Mouse (Mus musculus) midbrain, embryonic 15.5 days (tissue): ENCODE results near the gene Cd59b. TPM values are rescaled to one million over a fixed set of nuclear protein-coding genes. Genes with fewer than 3 reads are reported as not detected.
"Not testable (repeated sequence)": the region's sequence is repeated elsewhere in the genome, so short reads cannot be mapped to it uniquely, and the experiment has no call there.

ENCODE experiments used
- ATAC-seq: fragments of 200-750 bp; cut with Nextera tagmentation; replicated peaks from 2 replicates; pipeline ENCODE4 v1.8.0; 2017; ENCODE audit warnings: moderate TSS enrichment
- H3K27ac ChIP-seq: fragments of 300-500 bp; sonication (generic); 2 replicates; pipeline ENCODE4 v1.5.1; 2015; ENCODE audit warnings: mild to moderate bottlenecking, inconsistent platforms
- H3K27me3 ChIP-seq: fragments of 300-500 bp; sonication (generic); replicated peaks from 2 replicates; pipeline ENCODE4 v1.6.1; 2015; ENCODE audit warnings: inconsistent platforms
- H3K36me3 ChIP-seq: fragments of 300-500 bp; sonication (generic); replicated peaks from 2 replicates; pipeline ENCODE4 v1.6.1; 2015; ENCODE audit warnings: inconsistent platforms
- H3K4me1 ChIP-seq: fragments of 300-500 bp; sonication (generic); 2 replicates; pipeline ENCODE4 v1.6.1; 2015; ENCODE audit warnings: inconsistent platforms
- H3K4me2 ChIP-seq: fragments of 300-500 bp; sonication (generic); 2 replicates; pipeline ENCODE4 v1.6.1; 2015; ENCODE audit warnings: inconsistent platforms, mild to moderate bottlenecking, moderate library complexity
- H3K4me3 ChIP-seq: fragments of 300-500 bp; sonication (generic); 2 replicates; pipeline ENCODE4 v1.5.1; 2015; ENCODE audit warnings: mild to moderate bottlenecking, inconsistent platforms
- H3K9ac ChIP-seq: fragments of 300-500 bp; sonication (generic); 2 replicates; pipeline ENCODE4 v1.6.1; 2015; ENCODE audit warnings: mild to moderate bottlenecking, inconsistent platforms
- H3K9me3 ChIP-seq: fragments of 300-500 bp; sonication (generic); 2 replicates; pipeline ENCODE4 v1.6.1; 2016; ENCODE audit warnings: inconsistent platforms
- WGBS: fragments of 180-500 bp; shearing (Covaris S2); methylation state at CpG from one replicate; pipeline ENCODE4 v1.1.7; 2015; ENCODE audit warnings: mixed read lengths; 5-methylcytosine and 5-hydroxymethylcytosine counted together
- polyA plus RNA-seq: library from polyadenylated mRNA; unstranded; fragments of >200 nt; fragmentation: Nextera tagmentation; extraction: Ambion mirVana; gene quantifications from 2 replicates; pipeline ENCODE4 v1.2.1, GENCODE M21; 2015

Gene Cd59b
- polyA plus RNA-seq, 1 experiment from 2014 or later = 0.92 TPM

- WGBS = 86% methylated on average over 2 of the region's 2 CpGs
- ATAC-seq, H3K27ac ChIP-seq, H3K4me2 ChIP-seq, H3K4me1 ChIP-seq, H3K36me3 ChIP-seq, H3K9me3 ChIP-seq, H3K27me3 ChIP-seq, H3K9ac ChIP-seq, H3K4me3 ChIP-seq: not testable (repeated sequence)
These were observed 39.4 kb downstream of the Cd59b start for GRCm38 (mm10) chr2:104109021-104109420.

- Histone ChIP-seq H3K9ac (no peak overlapping the region), H3K27ac (no peak overlapping the region), H3K4me2 (no peak overlapping the region), H3K27me3 (no peaks in the 10 kb centered on the region), H3K9me3 (no peaks in the 10 kb centered on the region), H3K4me3 (no peak overlapping the region), H3K4me1 (no peaks in the 10 kb centered on the region), H3K36me3 (no peaks in the 10 kb centered on the region)
- ATAC-seq = no peak
- WGBS = 75% methylated on average over 2 of the region's 2 CpGs
These were observed 39.9 kb downstream of the Cd59b start for GRCm38 (mm10) chr2:104109528-104109927.

- Histone ChIP-seq H3K27ac (no peak overlapping the region), H3K4me1 (no peaks in the 10 kb centered on the region), H3K4me2 (no peak overlapping the region), H3K4me3 (no peak overlapping the region), H3K9ac (no peak overlapping the region), H3K27me3 (no peaks in the 10 kb centered on the region), H3K36me3 (no peaks in the 10 kb centered on the region), H3K9me3 (no peaks in the 10 kb centered on the region)
- WGBS = 94% methylated on average over 4 of the region's 4 CpGs
- no peak for ATAC-seq
These were observed 40.4 kb downstream of the Cd59b start for GRCm38 (mm10) chr2:104110031-104110430.

GRCm38 (mm10) chr2:104111170-104111797, 41.6 kb downstream of the Cd59b start:
- 100% methylated on average over 1 of the region's 1 CpGs for WGBS
- not testable (repeated sequence) for H3K4me1 ChIP-seq, H3K27ac ChIP-seq, H3K27me3 ChIP-seq, H3K36me3 ChIP-seq, H3K9me3 ChIP-seq, H3K4me3 ChIP-seq, H3K9ac ChIP-seq, H3K4me2 ChIP-seq, ATAC-seq

GRCm38 (mm10) chr2:104113563-104113962, 43.9 kb downstream of the Cd59b start:
- not testable (repeated sequence) for H3K27ac ChIP-seq, H3K9me3 ChIP-seq, H3K36me3 ChIP-seq, H3K4me3 ChIP-seq, H3K4me1 ChIP-seq, H3K27me3 ChIP-seq, H3K4me2 ChIP-seq, ATAC-seq, H3K9ac ChIP-seq

- Histone ChIP-seq H3K36me3 (no peaks in the 10 kb centered on the region), H3K27me3 (no peaks in the 10 kb centered on the region), H3K27ac (no peak overlapping the region), H3K9ac (no peak overlapping the region), H3K9me3 (no peaks in the 10 kb centered on the region), H3K4me2 (no peak overlapping the region), H3K4me1 (no peaks in the 10 kb centered on the region), H3K4me3 (no peak overlapping the region)
- ATAC-seq = no peak
- 79% methylated on average over 3 of the region's 3 CpGs for WGBS
These were observed 45.2 kb downstream of the Cd59b start for GRCm38 (mm10) chr2:104114898-104115297.

- not testable (repeated sequence) for H3K4me2 ChIP-seq, H3K27ac ChIP-seq, H3K27me3 ChIP-seq, H3K4me1 ChIP-seq, H3K36me3 ChIP-seq, H3K9ac ChIP-seq, H3K4me3 ChIP-seq, H3K9me3 ChIP-seq, ATAC-seq
These were observed 47.5 kb downstream of the Cd59b start for GRCm38 (mm10) chr2:104117173-104117572.

GRCm38 (mm10) chr2:104119097-104119496, 49.4 kb downstream of the Cd59b start:
- Histone ChIP-seq H3K27me3 (no peaks in the 10 kb centered on the region), H3K9ac (no peak overlapping the region), H3K4me2 (no peak overlapping the region), H3K4me3 (no peak overlapping the region), H3K27ac (no peak overlapping the region), H3K36me3 (no peaks in the 10 kb centered on the region), H3K4me1 (peaks cover 12% of the 10 kb centered on the region), H3K9me3 (no peaks in the 10 kb centered on the region)
- 82% methylated on average over 1 of the region's 1 CpGs for WGBS
- ATAC-seq = no peak

GRCm38 (mm10) chr2:104120312-104120711, 50.7 kb downstream of the Cd59b start:
- H3K4me3 ChIP-seq = no peak overlapping the region
- WGBS = 68% methylated on average over 6 of the region's 6 CpGs
- no peaks in the 10 kb centered on the region for H3K9me3 ChIP-seq
- no peak overlapping the region for H3K4me2 ChIP-seq
- H3K9ac ChIP-seq = no peak overlapping the region
- 0 out of 2 replicates have a peak, but pooled peaks cover 3% of the 10 kb centered on the region for H3K27me3 ChIP-seq
- ATAC-seq = no peak
- no peak overlapping the region for H3K27ac ChIP-seq
- no peaks in the 10 kb centered on the region for H3K36me3 ChIP-seq
- peaks cover 12% of the 10 kb centered on the region for H3K4me1 ChIP-seq

GRCm38 (mm10) chr2:104121681-104122504, 52.2 kb downstream of the Cd59b start:
- Histone ChIP-seq H3K27ac (peak overlapping the region; percentile 42), H3K4me3 (peak overlapping the region; percentile 72), H3K9me3 (no peaks in the 10 kb centered on the region), H3K27me3 (0 out of 2 replicates have a peak, but pooled peaks cover 3% of the 10 kb centered on the region), H3K4me2 (peak overlapping the region; percentile 82), H3K9ac (peak overlapping the region; percentile 64; the same call in 1 of the 2 replicates), H3K4me1 (peaks cover 12% of the 10 kb centered on the region), H3K36me3 (no peaks in the 10 kb centered on the region)
- 82% methylated on average over 8 of the region's 8 CpGs for WGBS
- ATAC-seq = no peak

GRCm38 (mm10) chr2:104122505-104123378, 53.1 kb downstream of the Cd59b start, which contains the start of gene A930018P22Rik:
A930018P22Rik (plus strand) TSS chr2:104122769.
- Histone ChIP-seq H3K9ac (peak within 1 kb of the TSS; percentile 64), H3K4me2 (peak within 1 kb of the TSS; percentile 82), H3K27me3 (0 out of 2 replicates have a peak, but pooled peaks cover 3% of the 10 kb centered on the region), H3K4me3 (peak within 1 kb of the TSS; percentile 72), H3K27ac (peak within 1 kb of the TSS; percentile 42), H3K36me3 (no peaks in the 10 kb centered on the region), H3K4me1 (peaks cover 12% of the 10 kb centered on the region), H3K9me3 (no peaks in the 10 kb centered on the region)
- WGBS = under 1% methylated on average over 74 of the region's 74 CpGs
- peak; percentile 97 for ATAC-seq

- ATAC-seq = 0 out of 2 replicates have a peak, but pooled peaks have one; percentile 6
- Histone ChIP-seq H3K27me3 (0 out of 2 replicates have a peak, but pooled peaks cover 3% of the 10 kb centered on the region), H3K4me3 (peak overlapping the region; percentile 72), H3K36me3 (no peaks in the 10 kb centered on the region), H3K4me1 (peaks cover 12% of the 10 kb centered on the region), H3K27ac (no peak overlapping the region), H3K4me2 (peak overlapping the region; percentile 82), H3K9me3 (no peaks in the 10 kb centered on the region), H3K9ac (no peak overlapping the region)
- WGBS = 43% methylated on average over 3 of the region's 3 CpGs
These were observed 53.9 kb downstream of the Cd59b start for GRCm38 (mm10) chr2:104123540-104123939.
